Mouse (Mus musculus) liver, postnatal 0 days (tissue): Measurements from ENCODE around the gene Arhgdia. TPM values are rescaled to one million over a fixed set of nuclear protein-coding genes. Genes with fewer than 3 reads are reported as not detected.
A peak's percentile ranks its signal among the peaks of the same experiment; 100 is the strongest.

Experiments
- ATAC-seq: fragments of 200-750 bp; cut with Nextera tagmentation; 2 replicates; pipeline ENCODE4 v1.8.0; 2017; ENCODE audit warnings: mild to moderate bottlenecking, moderate library complexity
- DNase-seq: peaks from one replicate; pipeline ENCODE4 v3.0.0-alpha.2; 2016
- H3K27ac ChIP-seq: fragments of 300-500 bp; sonication (generic); 2 replicates; pipeline ENCODE4 v1.5.1; 2014; ENCODE audit warnings: antibody characterized with exemption, moderate library complexity, mild to moderate bottlenecking, low read depth
- H3K27me3 ChIP-seq: fragments of 300-500 bp; sonication (generic); 2 replicates; pipeline ENCODE4 v1.6.1; 2014; ENCODE audit warnings: low read length, control low read depth, mixed read lengths; ENCODE audit not compliant: insufficient read depth
- H3K36me3 ChIP-seq: fragments of 300-500 bp; sonication (generic); replicated peaks from 2 replicates; pipeline ENCODE4 v1.6.1; 2014; ENCODE audit warnings: mild to moderate bottlenecking, control low read depth, low read length, moderate library complexity, mixed read lengths; ENCODE audit not compliant: insufficient read depth
- H3K4me1 ChIP-seq: fragments of 300-500 bp; sonication (generic); 2 replicates; pipeline ENCODE4 v1.6.1; 2014; ENCODE audit warnings: antibody characterized with exemption, mild to moderate bottlenecking, control low read depth; ENCODE audit not compliant: insufficient read depth
- H3K4me2 ChIP-seq: fragments of 300-500 bp; sonication (generic); 2 replicates; pipeline ENCODE4 v1.6.1; 2014; ENCODE audit warnings: low read depth, mild to moderate bottlenecking, low read length, moderate library complexity, mixed read lengths
- H3K4me3 ChIP-seq: fragments of 300-500 bp; sonication (generic); 2 replicates; pipeline ENCODE4 v1.5.1; 2014; ENCODE audit warnings: low read depth, low read length
- H3K9ac ChIP-seq: fragments of 300-500 bp; sonication (generic); replicated peaks from 2 replicates; pipeline ENCODE4 v1.6.1; 2014; ENCODE audit warnings: mild to moderate bottlenecking, moderate library complexity
- H3K9me3 ChIP-seq: fragments of 300-500 bp; sonication (generic); 2 replicates; pipeline ENCODE4 v1.6.1; 2016; ENCODE audit warnings: mild to moderate bottlenecking, control low read depth, low read length, mixed read lengths
- CTCF ChIP-seq: sonication (generic); IDR thresholded peaks from 2 replicates; pipeline ENCODE4 v1.5.1; 2016; ENCODE audit warnings: antibody characterized with exemption, low read depth
- EP300 ChIP-seq: IDR thresholded peaks from 2 replicates; pipeline ENCODE4 v1.6.1; 2016; ENCODE audit warnings: antibody characterized with exemption, low read depth, mild to moderate bottlenecking
- WGBS: fragments of 180-500 bp; shearing (Covaris S2); extraction: QIAGEN DNeasy Blood & Tissue Kit; methylation state at CpG from one replicate; pipeline ENCODE4 v1.1.7; 2014; ENCODE audit not compliant: insufficient replicate concordance; 5-methylcytosine and 5-hydroxymethylcytosine counted together
- polyA plus RNA-seq: library from polyadenylated mRNA; unstranded; fragments of >200 nt; fragmentation: Nextera tagmentation; extraction: Ambion mirVana; gene quantifications from 2 replicates; pipeline ENCODE4 v1.2.1, GENCODE M21; 2015

The Arhgdia gene
- polyA plus RNA-seq, 1 experiment from 2014 or later: 156 TPM

DNA sequence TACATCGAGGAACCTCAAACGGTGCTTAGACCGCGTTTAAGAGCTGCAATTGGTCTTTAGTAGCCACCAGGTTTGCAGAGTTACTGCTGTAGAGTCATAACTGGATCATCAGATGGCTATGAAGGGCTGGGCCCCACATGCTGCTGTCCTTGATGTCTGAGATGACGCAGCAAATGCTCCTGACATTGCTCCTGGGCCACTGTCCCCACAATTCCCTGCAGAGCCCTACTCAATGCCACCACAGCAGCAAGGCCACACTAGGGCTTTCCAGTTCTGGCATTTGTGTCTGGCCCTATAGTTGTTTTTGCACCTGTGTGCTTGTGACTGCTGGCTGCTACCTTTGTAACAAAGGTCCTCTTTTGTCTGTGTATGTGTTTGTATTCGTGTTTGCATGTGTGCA lies 41.4 kb upstream of the Arhgdia start:
- TF ChIP-seq EP300 (no peak), CTCF (no peak)
- peaks cover 47% of the 10 kb centered on the region for H3K4me1 ChIP-seq
- DNase-seq (no peak), ATAC-seq (no peak)
- H3K36me3 ChIP-seq: peaks cover 57% of the 10 kb centered on the region
- no peak overlapping the region for H3K4me3 ChIP-seq
- H3K27me3 ChIP-seq: no peaks in the 10 kb centered on the region
- WGBS: 93% methylated on average over 6 of the region's 6 CpGs
- no peak overlapping the region for H3K27ac ChIP-seq
- H3K9me3 ChIP-seq: no peaks in the 10 kb centered on the region
- H3K4me2 ChIP-seq: no peak overlapping the region
- no peak overlapping the region for H3K9ac ChIP-seq

DNA sequence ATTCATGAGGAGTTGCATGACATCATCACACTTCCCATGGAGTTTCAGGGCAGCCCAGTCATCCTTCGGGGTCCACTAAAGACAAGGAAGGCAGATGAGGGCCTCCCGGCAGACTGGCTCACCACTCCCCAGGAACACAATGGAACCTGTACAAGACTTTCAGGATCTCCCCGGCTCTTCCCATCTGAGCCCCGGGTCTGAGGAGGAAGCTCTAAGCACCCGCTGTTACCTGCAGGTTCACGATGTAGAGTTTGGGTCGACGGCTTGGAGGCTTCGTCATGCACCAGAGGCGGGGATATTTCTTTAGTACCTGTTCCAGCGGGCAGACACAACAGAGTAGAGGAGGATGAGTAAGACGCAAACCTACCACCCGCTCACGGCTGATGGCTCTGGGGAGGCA lies 38.8 kb upstream of the Arhgdia start:
- Histone ChIP-seq H3K27ac (no peak overlapping the region), H3K4me3 (no peak overlapping the region), H3K4me1 (peaks cover 39% of the 10 kb centered on the region), H3K9me3 (no peaks in the 10 kb centered on the region), H3K27me3 (no peaks in the 10 kb centered on the region), H3K36me3 (peaks cover 56% of the 10 kb centered on the region), H3K9ac (no peak overlapping the region), H3K4me2 (no peak overlapping the region)
- DNase-seq (no peak), ATAC-seq (no peak)
- 95% methylated on average over 14 of the region's 14 CpGs for WGBS
- TF ChIP-seq EP300 (no peak), CTCF (no peak)

DNA sequence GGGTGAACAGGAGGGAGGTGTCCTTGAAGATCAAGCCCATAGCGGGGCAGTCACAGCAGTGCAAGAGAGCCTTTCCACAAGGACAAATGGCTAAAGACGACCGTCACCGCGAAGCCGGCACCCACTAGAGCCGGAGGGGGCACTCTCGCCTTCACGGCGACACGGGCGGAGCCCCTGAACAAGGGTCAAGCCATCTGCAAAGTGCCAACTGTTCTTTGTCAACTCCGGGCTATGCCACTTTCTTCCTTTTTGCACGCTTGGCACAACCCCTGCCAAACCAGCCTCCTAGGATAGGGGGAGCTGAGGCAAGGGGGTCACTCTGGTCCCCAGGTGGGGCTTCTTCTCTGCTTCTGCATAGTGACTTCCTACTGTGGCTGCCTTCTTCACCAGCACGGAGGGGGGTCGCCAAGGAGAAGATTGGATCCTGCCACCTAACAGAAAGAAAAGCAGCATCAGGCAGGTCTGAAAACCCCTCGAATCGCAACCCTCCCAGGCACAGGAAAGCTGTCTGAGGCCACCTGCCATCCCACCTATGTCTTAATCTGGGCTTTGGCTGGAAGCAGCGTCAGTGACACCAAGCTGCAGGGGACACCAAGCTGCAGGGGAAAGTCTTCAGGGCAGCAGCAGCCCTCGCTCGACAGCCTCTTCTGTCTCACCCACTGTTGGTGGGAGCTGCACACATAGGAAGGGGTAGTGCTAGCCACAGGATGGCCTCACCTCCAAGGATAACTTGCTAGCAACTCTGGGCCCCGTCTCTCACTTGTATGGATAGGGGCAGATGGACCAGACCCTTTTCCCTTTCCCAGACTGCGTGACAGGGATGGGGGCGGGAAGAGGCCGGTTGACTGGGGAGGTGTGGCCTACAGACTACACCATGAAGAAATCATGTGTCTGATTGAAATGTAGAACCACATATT lies 37.5 kb upstream of the Arhgdia start:
- ATAC-seq (no peak), DNase-seq (no peak)
- H3K9me3 ChIP-seq: no peaks in the 10 kb centered on the region
- no peak overlapping the region for H3K9ac ChIP-seq
- TF ChIP-seq CTCF (no peak), EP300 (no peak)
- H3K4me1 ChIP-seq: peaks cover 33% of the 10 kb centered on the region
- no peaks in the 10 kb centered on the region for H3K27me3 ChIP-seq
- peak overlapping the region; percentile 95 for H3K27ac ChIP-seq
- 92% methylated on average over 25 of the region's 25 CpGs for WGBS
- no peak overlapping the region for H3K4me2 ChIP-seq
- no peak overlapping the region for H3K4me3 ChIP-seq
- peaks cover 58% of the 10 kb centered on the region for H3K36me3 ChIP-seq

DNA sequence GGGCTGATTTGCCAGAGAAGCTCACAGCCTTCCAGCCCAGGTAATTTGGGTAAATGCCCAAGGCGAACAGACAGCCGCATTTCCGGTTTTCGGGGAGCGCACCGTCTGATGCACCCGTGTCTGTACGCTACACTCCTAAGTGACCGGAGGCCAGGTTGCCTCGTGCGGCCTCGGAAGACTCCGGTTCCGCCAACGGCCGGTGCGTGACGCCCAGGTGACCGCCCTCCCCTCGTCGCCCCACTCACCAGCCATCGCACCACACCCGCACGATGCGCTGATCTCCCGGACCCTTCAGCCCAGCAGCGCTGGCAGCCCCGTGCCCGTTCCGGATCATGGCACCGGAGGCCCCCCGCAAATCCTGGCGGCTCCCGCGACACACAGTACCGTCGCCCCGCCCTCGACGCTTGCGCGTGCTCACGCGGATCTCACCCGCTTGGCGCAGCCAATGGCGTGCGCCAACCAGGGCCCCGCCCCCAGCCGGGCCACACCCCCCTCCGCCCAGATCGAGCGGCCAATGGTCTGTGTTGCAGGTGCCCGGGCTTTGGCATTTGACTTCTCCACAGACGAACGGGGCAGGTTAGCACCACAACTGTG lies 36.2 kb upstream of the Arhgdia start, which contains the start of gene Pcyt2:
Pcyt2 (minus strand) TSS at position 418 of the 594 bp plus-strand sequence.
- Histone ChIP-seq H3K4me3 (peak within 1 kb of the TSS; percentile 92), H3K36me3 (peaks cover 58% of the 10 kb centered on the region), H3K9ac (peak within 1 kb of the TSS; percentile 94), H3K27ac (peak within 1 kb of the TSS; percentile 95), H3K9me3 (no peaks in the 10 kb centered on the region), H3K4me1 (peaks cover 26% of the 10 kb centered on the region), H3K27me3 (no peaks in the 10 kb centered on the region), H3K4me2 (peak within 1 kb of the TSS; percentile 98)
- TF ChIP-seq CTCF (no peak), EP300 (no peak)
- ATAC-seq (peak; percentile 92), DNase-seq (peak; percentile 97)
- WGBS: under 1% methylated on average over 54 of the region's 56 CpGs

DNA sequence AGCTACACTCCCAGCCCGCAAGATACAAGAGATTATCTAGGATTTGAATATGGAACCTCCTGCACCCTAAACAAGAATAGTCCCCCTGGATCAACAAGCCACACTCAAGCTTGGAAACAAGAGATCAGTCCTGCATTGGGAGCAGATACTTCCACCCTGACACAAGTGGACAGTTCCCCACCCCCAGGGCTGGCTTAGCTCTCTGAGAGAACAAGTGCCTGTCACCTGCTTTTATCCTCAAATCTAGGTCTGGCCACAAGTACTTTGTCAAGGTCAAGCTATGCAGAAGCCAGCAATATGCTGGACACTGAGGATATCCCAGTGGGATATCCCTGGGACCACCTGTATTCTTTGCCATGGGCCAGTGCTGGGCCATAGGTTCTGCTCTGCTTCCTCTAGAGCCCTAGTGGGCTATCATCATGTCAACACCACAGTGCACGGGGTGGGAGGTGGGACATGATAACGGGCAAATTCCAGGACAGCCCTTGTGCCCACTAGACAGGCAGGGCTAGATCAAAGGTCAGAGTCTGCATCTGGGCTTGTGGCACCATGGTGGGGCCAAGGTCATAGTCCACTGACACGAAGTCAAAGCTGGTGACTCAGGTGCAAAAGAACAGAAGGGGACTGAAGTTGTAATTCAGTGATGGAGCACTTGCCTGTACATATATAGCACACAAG lies 35.3 kb upstream of the Arhgdia start:
- no peak for DNase-seq

More for the DNA sequence above, 35.3 kb upstream of the Arhgdia start:
- TF ChIP-seq EP300: no peak
- no peak for TF ChIP-seq CTCF
- Histone ChIP-seq H3K27me3 (no peaks in the 10 kb centered on the region), H3K9me3 (no peaks in the 10 kb centered on the region), H3K4me2 (peak overlapping the region; percentile 98), H3K9ac (peak overlapping the region; percentile 94), H3K4me1 (peaks cover 28% of the 10 kb centered on the region), H3K4me3 (peak overlapping the region; percentile 92), H3K36me3 (peaks cover 57% of the 10 kb centered on the region), H3K27ac (peak overlapping the region; percentile 95)
- 40% methylated on average over 4 of the region's 4 CpGs for WGBS
- peak; percentile 40 for ATAC-seq
